Mouse (Mus musculus) thymus, adult 2 months (tissue): Measurements from ENCODE around the gene Map3k9.

Experiments used
- CTCF ChIP-seq: fragments of 200-500 bp; IDR thresholded peaks from 2 replicates; pipeline ENCODE4 v1.5.1; 2012; ENCODE audit warnings: mild to moderate bottlenecking, control low read depth, low read length, moderate library complexity, borderline replicate concordance; ENCODE audit not compliant: control insufficient read depth, poor library complexity, insufficient read depth; ENCODE audit errors: extremely low read depth
- POLR2A ChIP-seq: fragments of 200-500 bp; IDR thresholded peaks from 2 replicates; pipeline ENCODE4 v1.6.1; 2012; ENCODE audit warnings: mild to moderate bottlenecking, low read length, control low read depth, moderate library complexity; ENCODE audit not compliant: control insufficient read depth, poor library complexity, insufficient read depth; ENCODE audit errors: extremely low read depth

DNA sequence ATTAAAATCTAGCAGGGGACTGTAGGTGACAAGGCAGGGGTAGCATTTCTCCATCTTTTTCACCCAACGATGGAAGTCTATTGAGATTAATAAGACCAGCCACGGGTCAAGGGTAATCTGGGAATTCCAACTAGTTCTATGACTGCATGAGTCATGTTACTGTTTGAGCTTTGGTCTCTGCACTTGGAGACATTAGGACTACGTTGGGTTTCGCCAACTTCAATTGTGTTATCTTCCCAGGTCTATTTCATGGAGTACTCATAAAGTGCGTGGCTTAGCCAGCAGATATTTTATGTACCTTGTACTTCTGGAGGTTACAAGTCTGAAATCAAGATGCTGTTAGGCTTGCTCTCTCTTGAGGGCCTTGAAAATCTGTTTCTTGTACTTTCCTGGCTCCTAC, 33.8 kb upstream of the Map3k9 start:
- TF ChIP-seq POLR2A (no peak), CTCF (no peak)
